Mouse (Mus musculus): ENCODE data around the gene Gm43302.
"Not testable (repeated sequence)": the region's sequence is repeated elsewhere in the genome, so short reads cannot be mapped to it uniquely, and the experiment has no call there.

DNA sequence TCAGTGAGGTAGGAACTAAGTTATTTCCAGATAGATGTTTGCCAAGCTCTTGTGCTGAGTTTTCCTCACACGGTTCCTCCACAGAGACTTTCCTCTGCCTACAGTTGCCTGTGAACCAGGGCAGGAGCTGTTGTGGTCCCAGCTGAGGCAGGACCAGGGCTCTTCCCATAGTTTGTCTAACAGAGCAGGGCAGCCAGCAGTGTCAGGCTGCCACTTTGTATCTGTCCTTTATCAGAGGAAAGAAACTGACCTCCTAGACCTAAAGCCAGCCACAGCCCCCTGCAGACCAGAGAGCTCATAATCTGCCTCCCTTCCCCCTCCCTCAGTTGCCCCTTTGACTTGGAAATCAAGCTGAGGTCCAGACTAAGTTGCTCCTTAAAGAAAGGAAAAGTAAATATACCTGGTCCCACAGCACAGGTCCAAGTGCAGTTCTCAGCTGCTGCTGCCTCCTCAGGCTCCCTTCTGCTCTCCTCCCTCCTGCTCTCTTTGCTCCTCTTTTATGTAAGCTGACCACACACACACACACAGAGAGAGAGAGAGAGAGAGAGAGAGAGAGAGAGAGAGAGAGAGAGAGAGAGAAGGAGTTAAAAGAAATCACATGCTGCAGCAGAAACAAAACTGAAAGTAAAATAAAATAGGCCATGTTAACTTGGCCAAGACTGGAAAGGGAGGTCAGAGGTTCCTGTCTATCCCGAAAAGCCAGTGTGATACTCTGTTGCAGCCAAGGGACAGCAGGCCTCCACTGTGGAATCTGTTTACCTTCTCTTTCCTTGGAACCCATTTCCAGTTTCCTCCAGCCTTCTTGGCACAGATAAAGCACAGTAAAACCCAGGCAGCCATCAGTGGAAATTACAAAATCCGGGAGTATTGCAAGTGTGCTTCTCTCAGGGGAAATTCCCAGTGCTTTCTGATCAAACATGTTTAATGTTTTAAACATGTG lies at the start of gene Gm43302, which contains the start of gene Gbp6:
- not testable (repeated sequence) for TF ChIP-seq CTCF, POLR2A (IDR thresholded peaks at IDR 0.05; ENCODE audit: insufficient read depth, low read depth, low read length)
